Mouse (Mus musculus) cerebellum, adult 2 months (tissue): Measurements from ENCODE around the gene Il17c.

Experiments used
- CTCF ChIP-seq: fragments of 200-500 bp; IDR thresholded peaks from 2 replicates; pipeline ENCODE4 v1.5.1; 2011; ENCODE audit warnings: low read depth, mild to moderate bottlenecking, control low read depth, low read length, moderate library complexity, borderline replicate concordance; ENCODE audit not compliant: insufficient read depth
- POLR2A ChIP-seq: fragments of 200-500 bp; IDR thresholded peaks from 2 replicates; pipeline ENCODE4 v1.6.1; 2011; ENCODE audit warnings: low read length, control low read depth, borderline replicate concordance; ENCODE audit not compliant: insufficient read depth

GRCm38 (mm10) chr8:122469965-122470364 lies 48.1 kb downstream of the Il17c start:
- TF ChIP-seq POLR2A (no peak), CTCF (no peak)
